Mouse (Mus musculus): ENCODE data around the gene Artn.
A peak's percentile ranks its signal among the peaks of the same experiment; 100 is the strongest.

Gene Artn

DNA sequence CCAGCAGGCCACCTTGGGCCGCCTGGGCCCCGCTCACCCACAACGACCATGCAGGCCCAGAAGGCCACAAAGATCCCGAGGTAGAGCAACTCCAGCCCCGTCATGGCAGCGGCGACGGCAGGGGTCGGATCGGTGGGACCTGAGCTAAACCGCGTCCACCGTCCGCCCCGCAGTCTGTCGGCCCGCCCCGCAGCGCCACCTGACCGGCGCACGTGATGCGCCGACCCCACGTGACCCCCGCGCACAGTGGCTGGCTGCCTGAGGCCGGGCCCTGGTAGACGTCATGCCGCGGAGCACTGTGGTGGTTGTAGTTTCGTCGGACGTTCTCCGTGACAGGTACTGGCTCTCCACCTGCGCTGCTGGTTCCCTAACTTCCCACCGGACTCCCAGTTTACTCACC, 42.4 kb downstream of the Artn start, which contains the start of gene Atp6v0b:
Gene Atp6v0b, minus strand, starts transcription at position 201 of the 400 bp plus-strand sequence.
- peak; percentile 93 for DNase-seq

- DNase-seq = no peak
Measured at GRCm38 (mm10) chr4:117886644-117887043, 42.9 kb downstream of the Artn start.

GRCm38 (mm10) chr4:117885994-117886393, 43.6 kb downstream of the Artn start:
- no peak for DNase-seq

- no peak for DNase-seq
Measured at GRCm38 (mm10) chr4:117885093-117885492, 44.5 kb downstream of the Artn start.

DNA sequence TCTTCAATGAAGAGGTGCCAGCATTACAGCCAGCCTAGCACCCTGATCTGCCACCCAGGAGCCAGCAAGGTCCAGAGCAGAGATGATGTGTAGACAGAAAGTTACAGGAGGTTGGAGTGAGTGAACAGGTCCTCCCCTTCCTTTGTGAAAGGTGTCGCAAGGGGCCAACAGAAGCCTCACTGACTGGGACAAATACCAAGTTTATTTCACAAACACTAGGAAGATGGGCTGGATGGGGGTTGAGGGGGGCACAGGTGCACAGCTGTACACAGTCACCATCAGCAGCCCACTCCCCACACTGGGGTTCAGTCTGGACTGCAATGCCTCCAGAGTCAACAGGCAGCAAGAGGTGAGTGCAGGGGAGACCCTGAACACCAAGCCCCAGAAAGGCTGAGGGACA, 45.4 kb downstream of the Artn start:
- no peak for DNase-seq

DNA sequence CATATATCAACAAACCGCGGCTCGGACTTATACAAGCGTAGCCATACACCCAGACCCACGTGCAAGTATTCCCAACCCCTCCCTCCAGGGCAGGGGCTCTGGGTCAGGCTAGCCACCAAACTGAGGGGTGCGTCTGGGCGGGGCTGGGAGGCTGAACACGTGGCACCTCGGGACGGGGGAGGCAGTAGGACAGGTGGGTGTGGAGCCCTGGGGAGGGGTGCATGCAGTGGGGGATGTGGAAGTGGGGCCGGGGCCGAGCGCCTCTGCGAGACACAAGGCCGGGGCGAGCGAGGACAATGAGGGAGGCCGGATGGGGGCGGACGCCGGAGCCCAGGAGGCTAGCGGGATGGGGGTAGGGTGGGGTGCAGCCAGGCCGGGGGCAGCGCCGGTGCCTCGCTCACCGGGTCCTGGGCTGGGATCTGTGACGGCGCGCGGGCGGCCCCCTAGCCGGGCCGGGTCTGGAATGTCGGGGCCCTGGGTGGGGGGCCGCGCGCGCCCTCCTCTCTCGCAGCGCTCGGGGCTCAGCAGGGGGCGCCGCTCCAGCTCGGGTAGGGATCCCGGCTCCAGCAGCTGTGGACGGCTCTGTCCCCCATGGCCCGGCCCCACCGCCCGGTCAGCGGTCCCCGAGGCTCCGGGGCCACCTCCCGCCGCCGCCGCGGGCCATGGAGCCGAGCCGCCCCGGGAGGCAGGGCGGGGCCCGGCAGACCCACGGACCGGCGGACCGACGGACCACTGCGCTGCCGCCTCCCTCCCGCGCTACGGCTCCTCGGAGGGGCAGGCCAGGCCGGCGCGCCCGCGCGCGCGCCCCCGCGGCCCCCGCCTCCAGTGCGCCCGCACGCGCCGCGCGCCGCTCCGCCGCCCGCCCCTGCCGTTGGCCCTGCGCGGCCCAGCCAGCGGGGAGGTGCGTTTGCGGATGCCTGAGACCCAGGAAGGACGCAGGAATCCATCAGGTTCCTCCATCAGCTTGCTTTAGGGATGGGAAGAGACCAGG, 46.6 kb downstream of the Artn start, which contains the start of gene B4galt2:
Gene B4galt2, minus strand, starts transcription at position 787 of the 991 bp plus-strand sequence.
- peak; percentile 67 for DNase-seq

DNA sequence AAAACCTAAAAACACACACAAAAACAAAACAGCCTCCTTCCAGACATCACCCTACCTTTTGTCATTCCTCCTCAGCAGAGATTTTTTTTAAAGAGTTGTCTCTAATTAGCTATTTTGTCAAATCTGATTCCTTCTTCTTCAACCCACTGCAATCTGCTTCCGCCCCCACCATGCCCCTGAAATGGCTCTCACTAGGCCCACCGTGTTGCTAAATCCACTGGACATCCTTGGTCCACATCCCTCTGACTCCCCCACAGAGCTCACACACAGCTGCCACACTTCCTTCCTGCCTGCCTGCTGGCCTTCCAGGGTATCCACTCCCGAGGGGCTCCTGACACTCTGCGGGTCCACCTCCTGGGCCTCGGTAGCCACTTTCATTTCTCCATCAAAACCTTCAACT, 50.9 kb downstream of the Artn start:
- DNase-seq = no peak

DNA sequence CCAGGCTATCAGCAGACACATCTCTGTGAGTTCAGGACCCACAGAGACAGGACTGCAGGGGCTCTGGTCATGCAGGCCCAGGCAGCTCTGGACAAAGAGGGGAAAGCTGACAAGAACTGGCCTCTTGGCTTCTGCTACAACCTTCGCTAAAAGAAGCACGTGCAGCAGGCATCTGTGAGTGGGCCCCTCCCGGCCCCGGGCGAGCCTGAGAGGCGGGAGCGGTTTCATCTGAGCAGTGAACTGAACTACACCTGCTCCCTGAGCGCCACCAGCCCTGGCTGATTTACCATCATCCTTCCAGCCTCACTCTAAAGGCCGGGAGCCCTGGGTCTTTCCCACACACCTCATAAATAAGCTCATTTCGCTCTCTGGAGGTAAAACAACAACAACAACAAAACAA, 51.3 kb downstream of the Artn start:
- DNase-seq = no peak
